Mouse (Mus musculus): ENCODE measurements around the gene Taf13.

GRCm38 (mm10) chr3:108557888-108558287 lies 13.6 kb upstream of the Taf13 start:
- TF ChIP-seq GATA1 (IDR thresholded peaks at IDR 0.05; ENCODE audit: borderline replicate concordance, low read length) (no peak), FLI1 (IDR thresholded peaks at IDR 0.05; ENCODE audit: low read length) (no peak)
